Mouse (Mus musculus) cortical plate, adult 2 months (tissue): ENCODE data around the gene Mfsd12.

Source experiments
- CTCF ChIP-seq: fragments of 200-500 bp; IDR thresholded peaks from 2 replicates; pipeline ENCODE4 v1.5.1; 2011; ENCODE audit warnings: mild to moderate bottlenecking, control low read depth, low read length; ENCODE audit not compliant: insufficient read depth; ENCODE audit errors: extremely low read depth
- POLR2A ChIP-seq: fragments of 200-500 bp; IDR thresholded peaks from 2 replicates; pipeline ENCODE4 v1.6.1; 2011; ENCODE audit warnings: mild to moderate bottlenecking, low read length, control low read depth; ENCODE audit not compliant: insufficient read depth; ENCODE audit errors: extremely low read depth

GRCm38 (mm10) chr10:81414682-81415081 lies 57.4 kb downstream of the Mfsd12 start:
- TF ChIP-seq POLR2A (no peak), CTCF (no peak)
